Mouse (Mus musculus): ENCODE data around the gene Rangrf.

DNA sequence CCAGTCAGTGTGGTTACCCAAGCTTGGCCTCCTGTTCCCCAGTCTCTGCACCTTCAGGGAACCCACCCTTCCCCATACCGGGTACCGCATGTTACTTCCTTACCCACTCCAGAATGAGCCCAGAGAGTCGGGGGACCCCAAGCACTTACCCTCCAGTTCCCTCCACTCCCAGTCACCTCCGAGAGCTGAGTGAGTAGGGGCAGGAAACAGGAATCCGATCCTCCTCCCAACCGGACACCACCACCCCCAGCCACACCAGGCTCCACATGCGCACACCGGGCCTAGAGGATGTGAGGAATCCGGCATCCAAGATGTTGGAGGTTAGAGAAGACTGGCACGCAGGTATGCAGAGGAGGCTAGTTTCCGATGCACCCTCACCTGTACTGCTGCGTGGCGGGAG is 18.3 kb downstream of the Rangrf start:
- TF ChIP-seq CTCF (conservative IDR thresholded peaks at IDR 0.05; ENCODE audit: low read length): no peak
- TF ChIP-seq NANOG (IDR thresholded peaks at IDR 0.05; ENCODE audit: borderline replicate concordance, low read length): no peak
- no peak for TF ChIP-seq POU5F1 (IDR thresholded peaks at IDR 0.05; ENCODE audit: borderline replicate concordance, low read length)

All from E14TG2a.4 (cell line).